Mouse (Mus musculus): ENCODE measurements around the gene Gm44805. TPM values are rescaled to one million over a fixed set of nuclear protein-coding genes. Genes with fewer than 3 reads are reported as not detected.

Gm44805 gene
- not detected in 2 replicates for polyA plus RNA-seq (2015; fragmentation: Nextera tagmentation; extraction: Ambion mirVana)

DNA sequence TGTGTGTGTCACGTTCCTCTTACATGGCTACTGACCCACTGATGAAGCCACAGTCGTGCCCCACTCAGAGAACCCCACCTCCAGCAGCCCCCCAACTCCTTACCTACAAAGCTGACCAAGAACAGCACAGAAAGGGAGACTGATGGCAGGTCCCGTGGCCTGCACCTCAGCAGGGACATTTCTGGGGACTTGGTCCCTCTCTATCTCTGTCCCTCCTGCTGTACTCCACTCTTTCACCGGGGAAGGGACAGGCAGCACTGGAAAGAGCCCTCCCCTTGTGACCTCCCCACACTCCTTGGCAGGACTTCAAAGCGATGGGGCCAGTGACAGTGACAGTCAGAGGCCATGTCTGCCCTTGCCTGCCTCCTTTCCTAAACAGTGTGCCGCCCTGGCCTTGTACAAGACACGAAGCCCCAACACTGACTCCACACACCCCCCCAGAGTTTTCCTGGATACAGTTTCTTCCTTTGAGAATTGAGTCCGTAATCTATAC is at the start of gene Gm44805, which contains the start of gene Apoc4:
Gene Gm44805 (minus strand): TSS at position 222 of the 493 bp plus-strand sequence.
Gene Apoc4 (minus strand): TSS at position 278 of the 493 bp plus-strand sequence.
- 49% methylated on average over 8 of the region's 8 CpGs for WGBS
- Histone ChIP-seq H3K27me3 (replicated peaks; ENCODE audit: insufficient read depth, low read length) (no peaks in the 10 kb centered on the region), H3K9me3 (ENCODE audit: low read length) (no peaks in the 10 kb centered on the region), H3K4me2 (replicated peaks; ENCODE audit: low read depth, low read length) (no peak within 1 kb of the TSS), H3K4me1 (ENCODE audit: insufficient read depth, low read depth, low read length) (peaks cover 7% of the 10 kb centered on the region; the same call in 1 of the 2 replicates), H3K9ac (replicated peaks; ENCODE audit: low read depth) (no peak within 1 kb of the TSS), H3K27ac (ENCODE audit: low read length) (no peak within 1 kb of the TSS), H3K4me3 (ENCODE audit: low read depth, low read length) (no peak within 1 kb of the TSS), H3K36me3 (ENCODE audit: insufficient read depth, low read length) (no peaks in the 10 kb centered on the region)
- ATAC-seq (no peak), DNase-seq (ENCODE audit: low spot score) (no peak)
- no peak for TF ChIP-seq CTCF (IDR thresholded peaks at IDR 0.05)
- TF ChIP-seq EP300 (IDR thresholded peaks at IDR 0.05), result no peak

DNA sequence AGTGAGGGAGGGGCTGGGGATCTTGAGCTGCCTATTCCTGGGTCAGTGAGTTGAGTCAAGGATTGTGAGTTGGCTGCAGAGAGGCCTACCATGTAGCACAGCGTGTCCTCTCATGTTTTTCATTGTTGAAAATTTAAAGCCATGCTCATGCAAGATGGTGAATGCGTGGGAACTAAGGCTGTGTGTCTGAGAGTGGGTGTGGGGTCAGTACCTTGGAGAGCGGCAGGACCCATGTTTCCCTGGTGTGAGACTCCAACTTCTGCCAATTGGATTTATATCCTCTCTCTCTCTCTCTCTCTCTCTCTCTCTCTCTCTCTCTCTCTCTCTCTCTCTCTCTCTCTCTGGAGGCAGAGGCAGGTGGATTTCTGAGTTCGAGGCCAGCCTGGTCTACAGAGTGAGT is 45.3 kb upstream of the Gm44805 start:
- Histone ChIP-seq H3K36me3 (ENCODE audit: insufficient read depth, low read length) (peaks cover 27% of the 10 kb centered on the region; the same call in 1 of the 2 replicates), H3K4me2 (replicated peaks; ENCODE audit: low read depth, low read length) (no peak overlapping the region), H3K9me3 (ENCODE audit: low read length) (no peaks in the 10 kb centered on the region), H3K27me3 (replicated peaks; ENCODE audit: insufficient read depth, low read length) (no peaks in the 10 kb centered on the region), H3K9ac (replicated peaks; ENCODE audit: low read depth) (no peak overlapping the region), H3K4me3 (ENCODE audit: low read depth, low read length) (no peak overlapping the region), H3K4me1 (ENCODE audit: insufficient read depth, low read depth, low read length) (no peaks in the 10 kb centered on the region), H3K27ac (ENCODE audit: low read length) (no peak overlapping the region)
- TF ChIP-seq CTCF (IDR thresholded peaks at IDR 0.05) (no peak), EP300 (IDR thresholded peaks at IDR 0.05) (no peak)
- WGBS, result 87% methylated on average over 4 of the region's 4 CpGs
- DNase-seq (ENCODE audit: low spot score), result no peak
- no peak for ATAC-seq

DNA sequence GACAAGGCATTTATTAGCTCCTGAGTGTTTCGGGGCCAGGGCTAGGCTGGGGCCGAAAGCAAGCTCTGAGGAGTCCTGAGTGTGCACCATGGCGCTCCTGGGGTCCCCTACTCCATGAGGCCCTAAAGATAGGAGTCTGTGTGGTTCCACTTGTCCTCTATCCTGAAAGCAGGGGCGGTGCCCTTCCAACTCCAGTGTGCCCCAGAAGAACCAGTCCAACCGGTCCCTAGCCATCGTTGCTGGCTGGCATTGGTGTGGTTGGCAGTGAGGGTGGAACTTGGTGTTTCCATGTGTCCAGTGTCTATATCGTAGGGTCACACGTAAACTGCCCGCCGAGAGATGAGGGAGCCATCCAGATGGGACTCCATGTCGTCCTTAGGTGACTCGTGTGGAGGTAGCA is 42.9 kb upstream of the Gm44805 start:
- Histone ChIP-seq H3K9ac (replicated peaks; ENCODE audit: low read depth) (no peak overlapping the region), H3K4me3 (ENCODE audit: low read depth, low read length) (no peak overlapping the region), H3K9me3 (ENCODE audit: low read length) (no peaks in the 10 kb centered on the region), H3K36me3 (ENCODE audit: insufficient read depth, low read length) (peaks cover 28% of the 10 kb centered on the region; the same call in 1 of the 2 replicates), H3K4me2 (replicated peaks; ENCODE audit: low read depth, low read length) (no peak overlapping the region), H3K4me1 (ENCODE audit: insufficient read depth, low read depth, low read length) (no peaks in the 10 kb centered on the region), H3K27ac (ENCODE audit: low read length) (no peak overlapping the region), H3K27me3 (replicated peaks; ENCODE audit: insufficient read depth, low read length) (no peaks in the 10 kb centered on the region)
- TF ChIP-seq EP300 (IDR thresholded peaks at IDR 0.05) (no peak), CTCF (IDR thresholded peaks at IDR 0.05) (no peak)
- DNase-seq (ENCODE audit: low spot score) (peak; percentile 73), ATAC-seq (peak; percentile 72)
- 76% methylated on average over 12 of the region's 12 CpGs for WGBS

DNA sequence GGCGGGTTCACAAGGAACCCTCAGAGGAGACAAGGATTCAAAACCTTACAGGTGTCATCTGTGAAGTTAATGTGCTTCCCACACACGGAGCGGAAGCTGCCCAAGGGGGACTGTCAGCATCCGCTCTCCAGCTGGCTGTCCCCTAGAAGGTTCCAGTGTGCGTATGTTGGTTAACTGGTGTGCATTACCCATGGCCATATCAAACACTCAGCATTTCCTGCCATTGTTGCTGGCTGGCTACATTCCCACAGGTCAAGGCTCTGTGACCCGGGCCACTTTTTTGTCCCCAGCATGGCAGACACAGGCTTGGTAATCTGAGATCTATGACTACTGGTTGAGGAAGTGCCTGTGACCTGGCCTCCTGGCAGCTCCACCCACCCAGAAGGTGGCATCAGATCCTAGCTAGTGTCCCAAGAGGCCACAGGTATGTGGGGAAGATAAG is 41.6 kb upstream of the Gm44805 start:
- Histone ChIP-seq H3K4me1 (ENCODE audit: insufficient read depth, low read depth, low read length) (no peaks in the 10 kb centered on the region), H3K27me3 (replicated peaks; ENCODE audit: insufficient read depth, low read length) (no peaks in the 10 kb centered on the region), H3K36me3 (ENCODE audit: insufficient read depth, low read length) (peaks cover 19% of the 10 kb centered on the region; the same call in 1 of the 2 replicates), H3K9me3 (ENCODE audit: low read length) (no peaks in the 10 kb centered on the region), H3K27ac (ENCODE audit: low read length) (no peak overlapping the region), H3K4me2 (replicated peaks; ENCODE audit: low read depth, low read length) (no peak overlapping the region), H3K4me3 (ENCODE audit: low read depth, low read length) (no peak overlapping the region), H3K9ac (replicated peaks; ENCODE audit: low read depth) (no peak overlapping the region)
- DNase-seq (ENCODE audit: low spot score), result peak; percentile 66
- no peak for TF ChIP-seq CTCF (IDR thresholded peaks at IDR 0.05)
- peak; percentile 78; the same call in 1 of the 2 replicates for TF ChIP-seq EP300 (IDR thresholded peaks at IDR 0.05)
- WGBS, result 63% methylated on average over 6 of the region's 6 CpGs
- peak; percentile 57 for ATAC-seq

DNA sequence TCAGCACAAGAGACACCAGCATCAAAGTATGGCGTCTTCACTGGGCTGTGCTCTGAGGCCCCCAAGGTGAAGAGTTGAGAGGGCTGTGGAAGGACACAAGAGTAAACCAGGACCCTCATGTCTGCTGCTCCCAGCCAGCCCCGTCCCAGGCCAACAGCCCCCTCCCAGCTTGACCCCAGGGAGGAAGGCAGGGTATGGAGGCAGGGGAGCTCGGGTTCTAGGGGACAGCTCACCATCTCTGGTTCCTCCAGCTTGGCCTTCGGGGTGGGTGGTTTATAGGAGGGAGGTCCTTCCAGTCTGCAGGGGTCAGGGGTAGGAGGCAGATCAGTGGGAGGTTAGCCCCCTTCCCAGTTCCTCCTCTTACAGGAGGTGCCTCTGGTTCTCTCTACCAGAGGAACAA is 38.0 kb upstream of the Gm44805 start:
- H3K4me3 ChIP-seq (ENCODE audit: low read depth, low read length), result no peak overlapping the region
- 0 out of 2 replicates have a peak, but pooled peaks cover 8% of the 10 kb centered on the region for H3K36me3 ChIP-seq (ENCODE audit: insufficient read depth, low read length)
- H3K4me1 ChIP-seq (ENCODE audit: insufficient read depth, low read depth, low read length), result no peaks in the 10 kb centered on the region
- H3K4me2 ChIP-seq (replicated peaks; ENCODE audit: low read depth, low read length), result no peak overlapping the region
- H3K9me3 ChIP-seq (ENCODE audit: low read length), result no peaks in the 10 kb centered on the region
- H3K27ac ChIP-seq (ENCODE audit: low read length), result no peak overlapping the region
- WGBS, result 93% methylated on average over 4 of the region's 4 CpGs
- TF ChIP-seq EP300 (IDR thresholded peaks at IDR 0.05) (no peak), CTCF (IDR thresholded peaks at IDR 0.05) (no peak)
- ATAC-seq (no peak), DNase-seq (ENCODE audit: low spot score) (no peak)
- H3K27me3 ChIP-seq (replicated peaks; ENCODE audit: insufficient read depth, low read length), result no peaks in the 10 kb centered on the region
- H3K9ac ChIP-seq (replicated peaks; ENCODE audit: low read depth), result no peak overlapping the region

DNA sequence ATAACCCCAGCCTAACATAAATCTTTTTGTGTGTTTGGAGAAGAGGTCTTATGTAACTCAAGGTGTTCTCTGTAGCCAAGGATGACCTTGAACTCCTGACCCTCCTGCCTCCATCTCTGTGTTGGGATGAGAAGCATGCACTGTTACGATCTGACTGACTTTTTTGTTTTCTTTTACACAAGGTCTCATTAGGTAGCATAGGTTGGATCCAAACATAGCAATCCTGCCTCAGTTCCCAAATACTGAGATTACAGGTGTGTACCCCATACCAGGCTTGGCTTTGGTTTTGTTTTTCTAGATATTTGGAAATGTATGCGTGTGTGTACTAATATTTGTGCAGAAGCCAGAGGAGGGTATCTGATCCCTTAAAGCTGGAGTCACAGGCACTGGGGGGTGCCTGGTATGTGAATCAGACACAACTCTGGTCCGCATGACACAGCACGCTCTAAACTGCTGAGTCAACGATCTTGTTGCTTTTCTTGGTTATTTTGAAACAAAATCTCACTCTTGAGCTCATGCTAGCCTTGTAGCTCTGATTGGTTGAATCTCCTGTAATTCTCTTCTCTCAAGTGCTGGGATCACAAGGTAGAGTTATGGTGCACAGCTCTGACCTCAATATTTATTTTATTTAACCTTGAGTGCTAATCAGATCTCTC is 37.2 kb upstream of the Gm44805 start:
- 89% methylated on average over 5 of the region's 5 CpGs for WGBS
- H3K36me3 ChIP-seq (ENCODE audit: insufficient read depth, low read length), result 0 out of 2 replicates have a peak, but pooled peaks cover 8% of the 10 kb centered on the region

More for the DNA sequence above, 37.2 kb upstream of the Gm44805 start:
- Histone ChIP-seq H3K27ac (ENCODE audit: low read length) (no peak overlapping the region), H3K4me1 (ENCODE audit: insufficient read depth, low read depth, low read length) (no peaks in the 10 kb centered on the region), H3K4me3 (ENCODE audit: low read depth, low read length) (no peak overlapping the region), H3K9ac (replicated peaks; ENCODE audit: low read depth) (no peak overlapping the region), H3K27me3 (replicated peaks; ENCODE audit: insufficient read depth, low read length) (no peaks in the 10 kb centered on the region), H3K4me2 (replicated peaks; ENCODE audit: low read depth, low read length) (no peak overlapping the region), H3K9me3 (ENCODE audit: low read length) (no peaks in the 10 kb centered on the region)
- ATAC-seq (no peak), DNase-seq (ENCODE audit: low spot score) (no peak)
- no peak for TF ChIP-seq CTCF (IDR thresholded peaks at IDR 0.05)
- no peak for TF ChIP-seq EP300 (IDR thresholded peaks at IDR 0.05)
